Mouse (Mus musculus): ENCODE results near the gene Cdkl1. TPM values are rescaled to one million over a fixed set of nuclear protein-coding genes. Genes with fewer than 3 reads are reported as not detected.

Cdkl1 gene
- polyA plus RNA-seq, 1 experiment from 2014 or later, result 11.9 TPM

- H3K9ac ChIP-seq (replicated peaks), result no peak overlapping the region
- H3K4me2 ChIP-seq, result no peak overlapping the region
- no peak overlapping the region for H3K27ac ChIP-seq (replicated peaks)
- peaks cover 37% of the 10 kb centered on the region for H3K36me3 ChIP-seq
- no peaks in the 10 kb centered on the region for H3K9me3 ChIP-seq (replicated peaks)
- no peak for ATAC-seq (ENCODE audit: low FRiP score)
- 63% methylated on average over 11 of the region's 11 CpGs for WGBS
- no peaks in the 10 kb centered on the region for H3K27me3 ChIP-seq (replicated peaks)
- H3K4me3 ChIP-seq (replicated peaks), result no peak overlapping the region
- no peaks in the 10 kb centered on the region for H3K4me1 ChIP-seq
Observed at GRCm38 (mm10) chr12:69807399-69807985, 16.4 kb upstream of the Cdkl1 start.

- H3K4me3 ChIP-seq (replicated peaks), result no peak overlapping the region
- 84% methylated on average over 6 of the region's 6 CpGs for WGBS
- no peaks in the 10 kb centered on the region for H3K4me1 ChIP-seq
- peaks cover 32% of the 10 kb centered on the region for H3K36me3 ChIP-seq
- no peak overlapping the region for H3K27ac ChIP-seq (replicated peaks)
- no peak overlapping the region for H3K4me2 ChIP-seq
- H3K9ac ChIP-seq (replicated peaks), result no peak overlapping the region
- ATAC-seq (ENCODE audit: low FRiP score), result no peak
- H3K27me3 ChIP-seq (replicated peaks), result no peaks in the 10 kb centered on the region
- no peaks in the 10 kb centered on the region for H3K9me3 ChIP-seq (replicated peaks)
Observed at GRCm38 (mm10) chr12:69805148-69805547, 14.1 kb upstream of the Cdkl1 start.

GRCm38 (mm10) chr12:69804393-69805070 lies 13.5 kb upstream of the Cdkl1 start:
- WGBS, result 91% methylated on average over 10 of the region's 10 CpGs
- peaks cover 32% of the 10 kb centered on the region for H3K36me3 ChIP-seq
- no peak overlapping the region for H3K9ac ChIP-seq (replicated peaks)
- H3K4me3 ChIP-seq (replicated peaks), result no peak overlapping the region
- H3K9me3 ChIP-seq (replicated peaks), result no peaks in the 10 kb centered on the region
- no peaks in the 10 kb centered on the region for H3K27me3 ChIP-seq (replicated peaks)
- no peaks in the 10 kb centered on the region for H3K4me1 ChIP-seq
- H3K27ac ChIP-seq (replicated peaks), result no peak overlapping the region
- no peak overlapping the region for H3K4me2 ChIP-seq
- no peak for ATAC-seq (ENCODE audit: low FRiP score)

- Histone ChIP-seq H3K9ac (replicated peaks) (no peak overlapping the region), H3K27me3 (replicated peaks) (no peaks in the 10 kb centered on the region), H3K9me3 (replicated peaks) (no peaks in the 10 kb centered on the region), H3K4me2 (no peak overlapping the region), H3K36me3 (peaks cover 29% of the 10 kb centered on the region), H3K27ac (replicated peaks) (no peak overlapping the region), H3K4me3 (replicated peaks) (no peak overlapping the region), H3K4me1 (no peaks in the 10 kb centered on the region)
- ATAC-seq (ENCODE audit: low FRiP score), result no peak
- 88% methylated on average over 4 of the region's 6 CpGs for whole genome bisulfite sequencing
Observed at GRCm38 (mm10) chr12:69803196-69803595, 12.1 kb upstream of the Cdkl1 start.

GRCm38 (mm10) chr12:69800586-69800985 lies 9.5 kb upstream of the Cdkl1 start:
- H3K4me3 ChIP-seq (replicated peaks), result no peak overlapping the region
- no peaks in the 10 kb centered on the region for H3K27me3 ChIP-seq (replicated peaks)
- WGBS, result 92% methylated on average over 4 of the region's 4 CpGs
- no peak for ATAC-seq (ENCODE audit: low FRiP score)
- H3K4me2 ChIP-seq, result no peak overlapping the region
- H3K4me1 ChIP-seq, result no peaks in the 10 kb centered on the region
- no peaks in the 10 kb centered on the region for H3K9me3 ChIP-seq (replicated peaks)
- H3K36me3 ChIP-seq, result peaks cover 13% of the 10 kb centered on the region
- no peak overlapping the region for H3K27ac ChIP-seq (replicated peaks)
- H3K9ac ChIP-seq (replicated peaks), result no peak overlapping the region

- H3K9ac ChIP-seq (replicated peaks), result no peak overlapping the region
- H3K27me3 ChIP-seq (replicated peaks), result no peaks in the 10 kb centered on the region
- 90% methylated on average over 3 of the region's 3 CpGs for WGBS
- no peak overlapping the region for H3K27ac ChIP-seq (replicated peaks)
- H3K4me3 ChIP-seq (replicated peaks), result no peak overlapping the region
- H3K4me2 ChIP-seq, result no peak overlapping the region
- peaks cover 4% of the 10 kb centered on the region for H3K4me1 ChIP-seq
- no peaks in the 10 kb centered on the region for H3K9me3 ChIP-seq (replicated peaks)
- ATAC-seq (ENCODE audit: low FRiP score), result no peak
- no peaks in the 10 kb centered on the region for H3K36me3 ChIP-seq
Observed at GRCm38 (mm10) chr12:69796311-69796710, 5.2 kb upstream of the Cdkl1 start.

- WGBS, result 31% methylated on average over 27 of the region's 27 CpGs
- no peaks in the 10 kb centered on the region for H3K27me3 ChIP-seq (replicated peaks)
- H3K27ac ChIP-seq (replicated peaks), result peak overlapping the region; percentile 68; the same call in 1 of the 2 replicates
- H3K4me2 ChIP-seq, result peak overlapping the region; percentile 98
- H3K36me3 ChIP-seq, result no peaks in the 10 kb centered on the region
- peak overlapping the region; percentile 57 for H3K4me3 ChIP-seq (replicated peaks)
- H3K9ac ChIP-seq (replicated peaks), result peak overlapping the region; percentile 74
- peaks cover 21% of the 10 kb centered on the region for H3K4me1 ChIP-seq
- peak; percentile 29; the same call in 1 of the 2 replicates for ATAC-seq (ENCODE audit: low FRiP score)
- no peaks in the 10 kb centered on the region for H3K9me3 ChIP-seq (replicated peaks)
Observed at GRCm38 (mm10) chr12:69789766-69790529, 1.1 kb downstream of the Cdkl1 start.

- no peak overlapping the region for H3K4me3 ChIP-seq (replicated peaks)
- no peak overlapping the region for H3K4me2 ChIP-seq
- H3K9ac ChIP-seq (replicated peaks), result no peak overlapping the region
- no peaks in the 10 kb centered on the region for H3K36me3 ChIP-seq
- ATAC-seq (ENCODE audit: low FRiP score), result no peak
- WGBS, result 90% methylated on average over 5 of the region's 5 CpGs
- no peaks in the 10 kb centered on the region for H3K9me3 ChIP-seq (replicated peaks)
- peaks cover 21% of the 10 kb centered on the region for H3K4me1 ChIP-seq
- H3K27ac ChIP-seq (replicated peaks), result no peak overlapping the region
- H3K27me3 ChIP-seq (replicated peaks), result no peaks in the 10 kb centered on the region
Observed at GRCm38 (mm10) chr12:69788380-69788779, 2.7 kb downstream of the Cdkl1 start.

GRCm38 (mm10) chr12:69785471-69785870 lies 5.6 kb downstream of the Cdkl1 start:
- Histone ChIP-seq H3K27me3 (replicated peaks) (no peaks in the 10 kb centered on the region), H3K4me2 (no peak overlapping the region), H3K4me1 (peaks cover 15% of the 10 kb centered on the region), H3K9ac (replicated peaks) (no peak overlapping the region), H3K27ac (replicated peaks) (no peak overlapping the region), H3K9me3 (replicated peaks) (no peaks in the 10 kb centered on the region), H3K36me3 (no peaks in the 10 kb centered on the region), H3K4me3 (replicated peaks) (no peak overlapping the region)
- WGBS, result 88% methylated on average over 9 of the region's 9 CpGs
- ATAC-seq (ENCODE audit: low FRiP score), result no peak

GRCm38 (mm10) chr12:69783247-69784025 lies 7.6 kb downstream of the Cdkl1 start:
- H3K27me3 ChIP-seq (replicated peaks), result no peaks in the 10 kb centered on the region
- H3K4me2 ChIP-seq, result no peak overlapping the region
- no peak overlapping the region for H3K4me3 ChIP-seq (replicated peaks)
- H3K27ac ChIP-seq (replicated peaks), result no peak overlapping the region
- no peaks in the 10 kb centered on the region for H3K36me3 ChIP-seq
- H3K9ac ChIP-seq (replicated peaks), result no peak overlapping the region
- WGBS, result 46% methylated on average over 6 of the region's 6 CpGs
- peaks cover 7% of the 10 kb centered on the region; the same call in 1 of the 2 replicates for H3K4me1 ChIP-seq
- no peaks in the 10 kb centered on the region for H3K9me3 ChIP-seq (replicated peaks)
- ATAC-seq (ENCODE audit: low FRiP score), result no peak

- no peak for ATAC-seq (ENCODE audit: low FRiP score)
- Histone ChIP-seq H3K4me2 (no peak overlapping the region), H3K36me3 (no peaks in the 10 kb centered on the region), H3K9ac (replicated peaks) (0 out of 2 replicates have a peak overlapping the region, but pooled peaks have one; percentile 5), H3K27me3 (replicated peaks) (no peaks in the 10 kb centered on the region), H3K9me3 (replicated peaks) (no peaks in the 10 kb centered on the region), H3K27ac (replicated peaks) (no peak overlapping the region), H3K4me1 (peaks cover 7% of the 10 kb centered on the region; the same call in 1 of the 2 replicates), H3K4me3 (replicated peaks) (no peak overlapping the region)
- 59% methylated on average over 10 of the region's 10 CpGs for WGBS
Observed at GRCm38 (mm10) chr12:69781935-69782650, 9.0 kb downstream of the Cdkl1 start.

Data from neural tube, embryonic 15.5 days (tissue).